Mouse (Mus musculus): ENCODE results near the gene Ilf3. TPM values are rescaled to one million over a fixed set of nuclear protein-coding genes. Genes with fewer than 3 reads are reported as not detected.

The Ilf3 gene
- polyA plus RNA-seq (2014; fragmentation: Illumina TruSeq; extraction: RNeasy Lipid Tissue Mini Kit (QIAGEN cat#74804); ENCODE audit: low read depth, low replicate concordance), result 17.0 TPM

GRCm38 (mm10) chr9:21367357-21368111, at the start of gene Ilf3:
Ilf3 (plus strand) TSS chr9:21367871.

GRCm38 (mm10) chr9:21320619-21321512, 46.8 kb upstream of the Ilf3 start, which contains the start of gene Slc44a2:
Slc44a2 (plus strand) TSS chr9:21320698.

GRCm38 (mm10) chr9:21411669-21412550, 44.2 kb downstream of the Ilf3 start, which contains the start of gene Qtrt1:
Qtrt1 (plus strand) TSS chr9:21411837.

DNA sequence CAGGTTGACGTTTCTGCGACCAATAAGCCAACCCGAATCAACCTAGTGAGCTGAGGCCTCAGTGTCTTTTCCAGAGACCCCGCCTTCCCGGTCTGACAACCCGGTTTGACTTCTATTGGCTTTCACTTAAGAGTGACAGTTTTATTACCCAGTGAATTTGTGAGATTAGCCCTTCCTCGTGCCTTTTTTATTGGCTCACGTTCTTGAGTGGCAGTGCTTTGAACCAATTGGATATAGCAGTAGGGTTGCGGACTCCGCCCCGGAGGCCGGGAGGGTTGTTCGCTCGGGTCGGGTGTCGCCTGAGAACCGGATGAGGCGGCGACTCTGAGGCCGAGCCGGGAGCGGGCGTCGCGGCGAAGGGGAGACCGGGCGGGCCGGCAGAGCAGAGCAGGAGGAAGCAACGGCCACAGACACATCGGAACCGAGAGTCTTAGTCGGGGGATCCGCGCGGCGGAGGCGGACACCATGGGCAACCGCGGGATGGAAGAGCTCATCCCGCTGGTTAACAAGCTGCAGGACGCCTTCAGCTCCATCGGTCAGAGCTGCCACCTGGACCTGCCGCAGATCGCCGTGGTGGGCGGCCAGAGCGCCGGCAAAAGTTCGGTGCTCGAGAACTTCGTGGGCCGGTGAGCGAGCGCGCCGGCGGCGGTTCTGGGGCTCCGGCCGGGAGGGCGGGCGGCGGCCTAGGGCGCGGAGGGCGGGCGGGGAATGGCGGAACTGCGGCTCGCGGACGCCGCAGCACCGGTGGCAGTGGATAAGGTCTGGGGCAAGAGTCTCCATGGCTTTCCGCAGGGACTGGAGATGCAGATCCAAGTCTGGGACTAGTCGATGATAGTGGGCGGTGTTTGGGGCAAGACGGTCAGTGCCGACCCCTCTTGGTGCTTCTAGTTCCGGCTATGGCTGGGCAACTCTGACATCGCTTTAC, 57.2 kb downstream of the Ilf3 start, which contains the start of gene Dnm2:
Gene Dnm2, plus strand, starts transcription at position 278 of the 925 bp plus-strand sequence.

Other genes starting within 250 kb of the Ilf3 start
- 3.4 TPM for gene Tyk2, start 236.6 kb upstream of the Ilf3 start, polyA plus RNA-seq (2014; fragmentation: Illumina TruSeq; extraction: RNeasy Lipid Tissue Mini Kit (QIAGEN cat#74804); ENCODE audit: low read depth, low replicate concordance)
- 6.8 TPM for gene Cdc37, start 217.9 kb upstream of the Ilf3 start, polyA plus RNA-seq (2014; fragmentation: Illumina TruSeq; extraction: RNeasy Lipid Tissue Mini Kit (QIAGEN cat#74804); ENCODE audit: low read depth, low replicate concordance)
- gene Pde4a, start 202.2 kb upstream of the Ilf3 start, polyA plus RNA-seq (2014; fragmentation: Illumina TruSeq; extraction: RNeasy Lipid Tissue Mini Kit (QIAGEN cat#74804); ENCODE audit: low read depth, low replicate concordance), result 0.85 TPM
- 8.0 TPM for gene Keap1, start 128.5 kb upstream of the Ilf3 start, polyA plus RNA-seq (2014; fragmentation: Illumina TruSeq; extraction: RNeasy Lipid Tissue Mini Kit (QIAGEN cat#74804); ENCODE audit: low read depth, low replicate concordance)
- gene S1pr5, start 119.4 kb upstream of the Ilf3 start, polyA plus RNA-seq (2014; fragmentation: Illumina TruSeq; extraction: RNeasy Lipid Tissue Mini Kit (QIAGEN cat#74804); ENCODE audit: low read depth, low replicate concordance), result 0.16 TPM
- 2.7 TPM for gene Atg4d, start 102.6 kb upstream of the Ilf3 start, polyA plus RNA-seq (2014; fragmentation: Illumina TruSeq; extraction: RNeasy Lipid Tissue Mini Kit (QIAGEN cat#74804); ENCODE audit: low read depth, low replicate concordance)
- 3.2 TPM for gene Kri1, start 79.9 kb upstream of the Ilf3 start, polyA plus RNA-seq (2014; fragmentation: Illumina TruSeq; extraction: RNeasy Lipid Tissue Mini Kit (QIAGEN cat#74804); ENCODE audit: low read depth, low replicate concordance)
- gene Cdkn2d, start 76.5 kb upstream of the Ilf3 start, polyA plus RNA-seq (2014; fragmentation: Illumina TruSeq; extraction: RNeasy Lipid Tissue Mini Kit (QIAGEN cat#74804); ENCODE audit: low read depth, low replicate concordance), result 6.7 TPM
- gene Ap1m2, start 55.5 kb upstream of the Ilf3 start, polyA plus RNA-seq (2014; fragmentation: Illumina TruSeq; extraction: RNeasy Lipid Tissue Mini Kit (QIAGEN cat#74804); ENCODE audit: low read depth, low replicate concordance), result 10.9 TPM
- gene Slc44a2, start 47.2 kb upstream of the Ilf3 start, polyA plus RNA-seq (2014; fragmentation: Illumina TruSeq; extraction: RNeasy Lipid Tissue Mini Kit (QIAGEN cat#74804); ENCODE audit: low read depth, low replicate concordance), result 16.9 TPM
- not detected for gene Qtrt1, start 44.0 kb downstream of the Ilf3 start, polyA plus RNA-seq (2014; fragmentation: Illumina TruSeq; extraction: RNeasy Lipid Tissue Mini Kit (QIAGEN cat#74804); ENCODE audit: low read depth, low replicate concordance)
- gene Dnm2, start 57.0 kb downstream of the Ilf3 start, polyA plus RNA-seq (2014; fragmentation: Illumina TruSeq; extraction: RNeasy Lipid Tissue Mini Kit (QIAGEN cat#74804); ENCODE audit: low read depth, low replicate concordance), result 32.2 TPM
- gene Tmed1, start 142.4 kb downstream of the Ilf3 start, polyA plus RNA-seq (2014; fragmentation: Illumina TruSeq; extraction: RNeasy Lipid Tissue Mini Kit (QIAGEN cat#74804); ENCODE audit: low read depth, low replicate concordance), result 0.63 TPM
- 2.5 TPM for gene AB124611, start 158.3 kb downstream of the Ilf3 start, polyA plus RNA-seq (2014; fragmentation: Illumina TruSeq; extraction: RNeasy Lipid Tissue Mini Kit (QIAGEN cat#74804); ENCODE audit: low read depth, low replicate concordance)
- gene Carm1, start 179.0 kb downstream of the Ilf3 start, polyA plus RNA-seq (2014; fragmentation: Illumina TruSeq; extraction: RNeasy Lipid Tissue Mini Kit (QIAGEN cat#74804); ENCODE audit: low read depth, low replicate concordance), result 2.7 TPM
- gene Timm29, start 224.9 kb downstream of the Ilf3 start, polyA plus RNA-seq (2014; fragmentation: Illumina TruSeq; extraction: RNeasy Lipid Tissue Mini Kit (QIAGEN cat#74804); ENCODE audit: low read depth, low replicate concordance), result 25.3 TPM
- 7.5 TPM for gene Yipf2, start 225.0 kb downstream of the Ilf3 start, polyA plus RNA-seq (2014; fragmentation: Illumina TruSeq; extraction: RNeasy Lipid Tissue Mini Kit (QIAGEN cat#74804); ENCODE audit: low read depth, low replicate concordance)
- 4.4 TPM for gene Smarca4, start 248.3 kb downstream of the Ilf3 start, polyA plus RNA-seq (2014; fragmentation: Illumina TruSeq; extraction: RNeasy Lipid Tissue Mini Kit (QIAGEN cat#74804); ENCODE audit: low read depth, low replicate concordance)